Mouse (Mus musculus) T-helper 17 cell (primary cell): Measurements from ENCODE around the gene Lingo4.

Experiments
- in situ Hi-C, 2 experiments: fragments of 300-600 bp; cut with MboI, MseI; formaldehyde crosslinking; loops; 1 replicate in 1 of 2; 2 replicates in 1 of 2; pipeline ENCODE4 v1.15.1; 2025; ENCODE audit warnings: high pct_unique_total_duplicates in 2 of 2

Lingo4 gene

GRCm38 (mm10) chr3:94443597-94443964 is 45.3 kb downstream of the Lingo4 start, which contains the start of gene Oaz3:
Oaz3 (minus strand) TSS chr3:94443915.
- in situ Hi-C loops = loop anchor here (5.0 kb wide), 1 partner anchor 66 kb away; no protein-coding TSS in a partner anchor

- in situ Hi-C loops = no loop called here
These were observed 51.1 kb downstream of the Lingo4 start for GRCm38 (mm10) chr3:94449377-94449776.
